Mouse (Mus musculus) heart, embryonic 12.5 days (tissue): ENCODE measurements around the gene Ehmt1. TPM values are rescaled to one million over a fixed set of nuclear protein-coding genes. Genes with fewer than 3 reads are reported as not detected.
"Not testable (repeated sequence)": the region's sequence is repeated elsewhere in the genome, so short reads cannot be mapped to it uniquely, and the experiment has no call there.

Experiments used
- ATAC-seq: fragments of 200-750 bp; cut with Nextera tagmentation; 2 replicates; pipeline ENCODE4 v1.8.0; 2017; ENCODE audit warnings: moderate TSS enrichment, moderate library complexity; ENCODE audit not compliant: insufficient number of reproducible peaks, low FRiP score
- H3K27ac ChIP-seq: fragments of 300-500 bp; sonication (generic); 2 replicates; pipeline ENCODE4 v1.5.1; 2016; ENCODE audit warnings: mild to moderate bottlenecking, moderate library complexity; ENCODE audit not compliant: poor library complexity, severe bottlenecking
- H3K27me3 ChIP-seq: fragments of 300-500 bp; sonication (generic); replicated peaks from 2 replicates; pipeline ENCODE4 v1.6.1; 2016; ENCODE audit warnings: mild to moderate bottlenecking, moderate library complexity
- H3K36me3 ChIP-seq: fragments of 300-500 bp; sonication (generic); 2 replicates; pipeline ENCODE4 v1.6.1; 2016; ENCODE audit warnings: mild to moderate bottlenecking, moderate library complexity
- H3K4me1 ChIP-seq: fragments of 300-500 bp; sonication (generic); replicated peaks from 2 replicates; pipeline ENCODE4 v1.6.1; 2016; ENCODE audit warnings: mild to moderate bottlenecking
- H3K4me2 ChIP-seq: fragments of 300-500 bp; sonication (generic); 2 replicates; pipeline ENCODE4 v1.6.1; 2016; ENCODE audit warnings: mild to moderate bottlenecking, moderate library complexity
- H3K4me3 ChIP-seq: fragments of 300-500 bp; sonication (generic); 2 replicates; pipeline ENCODE4 v1.5.1; 2016; ENCODE audit warnings: mild to moderate bottlenecking
- H3K9ac ChIP-seq: fragments of 300-500 bp; sonication (generic); 2 replicates; pipeline ENCODE4 v1.6.1; 2016; ENCODE audit warnings: mild to moderate bottlenecking, moderate library complexity
- H3K9me3 ChIP-seq: fragments of 300-500 bp; sonication (generic); replicated peaks from 2 replicates; pipeline ENCODE4 v1.6.1; 2016; ENCODE audit warnings: mild to moderate bottlenecking, moderate library complexity
- WGBS: fragments of 180-500 bp; shearing (Covaris S2); methylation state at CpG from one replicate; pipeline ENCODE4 v1.1.7; 2016; 5-methylcytosine and 5-hydroxymethylcytosine counted together
- polyA plus RNA-seq: library from polyadenylated mRNA; unstranded; fragments of >200 nt; fragmentation: Nextera tagmentation; extraction: Ambion mirVana; gene quantifications from 2 replicates; pipeline ENCODE4 v1.2.1, GENCODE M21; 2016

The Ehmt1 gene
- 61.8 and 62.0 TPM in 2 replicates for polyA plus RNA-seq

DNA sequence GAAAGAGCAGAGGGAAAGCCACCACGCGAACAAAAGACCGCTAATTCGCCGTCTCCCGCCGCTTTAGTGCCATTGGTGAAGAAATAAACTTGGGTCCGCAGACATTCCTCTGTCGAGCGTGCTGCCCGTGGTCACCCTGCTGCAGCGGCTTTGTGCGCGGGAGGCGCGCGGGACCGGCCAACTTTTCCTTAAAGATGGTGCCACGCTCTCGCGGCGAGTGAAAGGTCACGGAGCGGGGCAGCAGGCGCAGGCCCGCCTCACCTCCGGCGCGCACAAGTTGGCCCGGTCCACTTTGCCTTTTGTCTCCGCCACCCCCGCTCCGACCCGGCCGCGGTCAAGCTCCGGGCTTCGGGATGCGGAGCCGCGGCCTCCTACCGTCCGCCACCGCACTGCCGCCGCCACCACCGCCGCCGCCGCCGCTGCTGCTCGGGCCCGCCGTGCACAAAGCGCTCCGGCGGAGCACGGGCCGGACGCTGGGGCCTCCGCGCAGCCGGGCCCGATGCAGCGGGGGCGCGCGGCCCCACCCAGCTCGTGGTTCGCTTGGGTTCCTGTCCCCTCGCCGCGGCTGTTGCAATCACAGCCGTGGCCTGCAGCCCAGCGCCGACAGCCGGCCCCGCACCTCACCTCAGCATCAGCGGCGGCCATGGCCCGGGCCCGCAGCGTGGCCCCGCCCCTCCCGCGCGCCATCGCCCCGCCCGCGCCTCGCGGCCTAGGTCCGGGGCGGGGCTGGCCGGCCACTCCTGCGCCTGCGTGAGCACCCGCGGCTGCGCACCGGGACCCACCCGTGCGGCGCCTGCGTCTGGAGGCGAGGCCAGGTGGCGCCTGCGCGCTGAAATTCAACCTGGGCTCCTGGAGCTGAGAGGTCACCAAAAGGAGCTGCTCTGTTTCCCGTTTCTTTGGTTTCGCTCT lies at the start of gene Ehmt1:
Gene Ehmt1, minus strand, starts transcription at position 685 of the 909 bp plus-strand sequence.
- Histone ChIP-seq H3K4me3 (peak within 1 kb of the TSS; percentile 85), H3K36me3 (no peaks in the 10 kb centered on the region), H3K27ac (peak within 1 kb of the TSS; percentile 90), H3K9me3 (no peaks in the 10 kb centered on the region), H3K9ac (peak within 1 kb of the TSS; percentile 96), H3K4me2 (peak within 1 kb of the TSS; percentile 67), H3K27me3 (no peaks in the 10 kb centered on the region), H3K4me1 (peaks cover 11% of the 10 kb centered on the region)
- ATAC-seq: peak; percentile 99
- under 1% methylated on average over 93 of the region's 112 CpGs for WGBS

DNA sequence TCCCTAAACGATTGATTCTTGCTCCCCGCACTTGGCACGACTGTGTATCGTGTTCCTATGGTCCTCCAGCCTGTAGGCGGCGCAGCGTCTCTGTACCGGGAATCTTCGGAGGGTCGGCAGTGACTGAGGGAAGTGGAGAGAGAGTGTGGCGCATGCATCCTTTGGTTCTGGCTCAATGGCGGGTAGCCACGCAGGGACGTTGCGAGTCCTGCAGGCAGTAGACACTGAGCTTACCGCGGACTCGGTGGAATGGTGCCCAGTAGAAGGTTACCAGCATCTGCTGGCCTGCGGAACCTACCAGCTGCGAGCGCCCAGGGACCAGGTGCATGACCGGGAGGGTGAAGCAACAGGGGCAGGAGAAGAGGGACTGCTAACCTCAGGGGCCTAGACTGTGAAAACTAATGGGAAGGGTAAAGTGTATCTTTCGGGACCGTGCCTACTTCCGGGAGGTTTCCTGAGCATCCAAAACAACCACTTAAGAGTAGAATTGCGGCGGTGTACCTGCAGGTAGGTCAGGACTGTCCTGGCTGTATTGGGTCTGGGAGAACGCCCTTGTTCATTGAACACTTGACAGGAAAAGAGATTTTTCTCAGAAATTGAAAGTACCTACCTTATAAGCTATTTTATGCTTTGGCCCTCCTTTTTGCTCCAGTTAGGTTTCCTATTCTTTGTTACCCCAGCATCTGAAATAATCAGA lies 43.0 kb upstream of the Ehmt1 start, which contains the start of gene Dph7:
Gene Dph7, plus strand, starts transcription at position 97 of the 697 bp plus-strand sequence.
- no peaks in the 10 kb centered on the region for H3K9me3 ChIP-seq
- 1% methylated on average over 28 of the region's 28 CpGs for WGBS
- peak within 1 kb of the TSS; percentile 98 for H3K4me3 ChIP-seq
- H3K9ac ChIP-seq: peak within 1 kb of the TSS; percentile 93
- peak; percentile 81 for ATAC-seq
- peak within 1 kb of the TSS; percentile 82 for H3K4me2 ChIP-seq
- H3K27me3 ChIP-seq: no peaks in the 10 kb centered on the region
- peaks cover 52% of the 10 kb centered on the region for H3K36me3 ChIP-seq
- H3K4me1 ChIP-seq: peaks cover 8% of the 10 kb centered on the region
- H3K27ac ChIP-seq: no peak within 1 kb of the TSS

GRCm38 (mm10) chr2:24960910-24961309 lies 41.5 kb upstream of the Ehmt1 start:
- no peaks in the 10 kb centered on the region for H3K9me3 ChIP-seq
- WGBS: 39% methylated on average over 3 of the region's 3 CpGs
- peaks cover 56% of the 10 kb centered on the region for H3K36me3 ChIP-seq
- H3K27me3 ChIP-seq: no peaks in the 10 kb centered on the region
- H3K4me3 ChIP-seq: no peak overlapping the region
- no peak overlapping the region for H3K9ac ChIP-seq
- peaks cover 8% of the 10 kb centered on the region for H3K4me1 ChIP-seq
- no peak overlapping the region for H3K4me2 ChIP-seq
- H3K27ac ChIP-seq: no peak overlapping the region
- ATAC-seq: no peak

DNA sequence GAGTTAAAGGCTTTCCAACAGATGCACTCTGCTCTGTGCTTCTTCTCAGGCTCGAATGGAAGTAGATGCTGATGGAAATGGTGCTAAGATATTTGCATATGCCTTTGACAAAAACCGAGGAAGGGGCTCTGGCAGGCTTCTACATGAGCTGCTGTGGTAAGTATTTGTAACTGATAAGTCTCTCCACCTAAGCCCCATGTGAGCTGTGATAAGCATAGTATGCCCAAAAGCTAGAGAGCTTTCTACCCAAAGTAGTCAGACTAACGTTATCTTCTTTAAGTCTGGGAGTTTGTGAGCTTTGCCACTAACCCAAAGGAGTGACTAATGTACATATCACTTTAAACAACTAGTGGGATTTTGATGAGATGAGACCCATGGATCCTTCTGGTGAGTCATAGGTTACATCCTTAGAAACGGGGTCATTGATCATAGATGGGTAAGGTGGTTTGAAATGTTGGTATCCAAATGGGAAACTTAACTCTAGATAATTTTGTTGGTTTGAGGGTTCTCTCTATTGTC lies 33.2 kb upstream of the Ehmt1 start:
- H3K36me3 ChIP-seq: peaks cover 57% of the 10 kb centered on the region
- H3K9ac ChIP-seq: no peak overlapping the region
- ATAC-seq: no peak
- H3K27ac ChIP-seq: no peak overlapping the region
- H3K4me2 ChIP-seq: no peak overlapping the region
- peaks cover 4% of the 10 kb centered on the region for H3K27me3 ChIP-seq
- no peaks in the 10 kb centered on the region for H3K9me3 ChIP-seq
- H3K4me3 ChIP-seq: no peak overlapping the region
- 75% methylated on average over 4 of the region's 4 CpGs for WGBS
- H3K4me1 ChIP-seq: peaks cover 15% of the 10 kb centered on the region

DNA sequence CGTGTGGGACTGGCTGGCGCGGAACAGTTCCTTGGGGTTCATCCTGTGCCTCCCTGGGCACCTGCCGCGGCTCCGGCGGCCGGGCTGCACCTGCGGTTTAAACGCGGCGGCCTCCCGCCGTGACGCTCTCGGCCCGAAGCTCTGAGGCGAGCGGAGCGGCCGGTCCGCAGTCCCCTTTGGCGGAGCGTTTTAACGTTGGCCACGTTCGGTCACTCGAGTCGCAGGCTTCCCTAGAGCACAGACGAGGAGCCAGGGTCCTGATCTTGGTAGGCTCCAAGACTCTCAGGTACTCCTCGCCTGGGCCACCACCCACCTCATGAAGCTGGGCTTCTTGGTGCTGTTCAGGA lies 30.7 kb upstream of the Ehmt1 start:
- WGBS: under 1% methylated on average over 31 of the region's 31 CpGs
- Histone ChIP-seq H3K4me1 (peaks cover 15% of the 10 kb centered on the region), H3K36me3 (peaks cover 36% of the 10 kb centered on the region), H3K27ac (no peak overlapping the region), H3K4me3 (peak overlapping the region; percentile 92), H3K9ac (peak overlapping the region; percentile 95), H3K9me3 (no peaks in the 10 kb centered on the region), H3K27me3 (peaks cover 4% of the 10 kb centered on the region), H3K4me2 (peak overlapping the region; percentile 94)
- ATAC-seq: no peak; the same call in 1 of the 2 replicates

DNA sequence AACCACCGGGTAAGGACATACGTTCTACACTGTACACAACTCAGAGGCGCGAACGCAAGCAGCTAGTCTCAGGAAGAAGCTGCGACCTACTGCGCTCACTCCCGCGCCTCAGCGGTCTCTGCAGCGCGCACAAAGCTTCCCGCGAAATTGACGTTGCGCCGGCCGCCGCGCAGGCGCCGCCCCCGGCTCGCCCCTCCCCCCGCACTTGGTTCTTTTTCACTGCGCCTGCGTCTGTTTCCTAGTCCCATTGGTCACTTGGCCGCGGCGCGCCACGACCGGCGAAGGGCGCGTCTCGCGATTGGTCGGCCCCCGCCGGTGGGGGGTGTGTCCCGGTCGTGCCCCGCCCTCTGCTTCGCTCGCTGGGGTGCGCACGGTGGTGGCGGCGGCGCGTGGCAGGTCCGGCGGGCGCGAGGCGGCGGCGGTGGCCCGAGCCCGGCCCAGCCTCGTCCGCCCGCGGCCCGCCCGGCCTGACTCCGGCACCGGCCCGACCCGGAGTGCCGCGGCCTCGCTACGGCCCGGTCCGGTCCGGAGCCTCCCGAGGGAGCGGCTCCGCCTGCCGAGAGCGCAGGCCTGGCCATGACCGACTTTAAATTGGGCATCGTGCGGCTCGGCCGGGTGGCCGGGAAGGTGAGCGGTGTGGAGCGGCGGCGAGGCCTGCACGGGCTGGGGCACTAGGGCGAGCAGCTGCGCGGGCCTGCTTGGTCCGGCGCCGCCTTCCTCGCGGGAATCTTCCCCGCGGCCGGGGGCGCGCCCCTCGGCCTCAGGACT lies 30.2 kb upstream of the Ehmt1 start, which contains the start of gene Zmynd19:
Gene Zmynd19, plus strand, starts transcription at position 372 of the 768 bp plus-strand sequence.
- under 1% methylated on average over 104 of the region's 108 CpGs for WGBS
- H3K4me1 ChIP-seq: peaks cover 15% of the 10 kb centered on the region
- H3K27ac ChIP-seq: no peak within 1 kb of the TSS
- peak within 1 kb of the TSS; percentile 94 for H3K4me2 ChIP-seq
- H3K27me3 ChIP-seq: peaks cover 4% of the 10 kb centered on the region
- peak; percentile 100 for ATAC-seq
- peak within 1 kb of the TSS; percentile 92 for H3K4me3 ChIP-seq
- H3K36me3 ChIP-seq: peaks cover 30% of the 10 kb centered on the region
- H3K9ac ChIP-seq: peak within 1 kb of the TSS; percentile 95
- H3K9me3 ChIP-seq: no peaks in the 10 kb centered on the region

DNA sequence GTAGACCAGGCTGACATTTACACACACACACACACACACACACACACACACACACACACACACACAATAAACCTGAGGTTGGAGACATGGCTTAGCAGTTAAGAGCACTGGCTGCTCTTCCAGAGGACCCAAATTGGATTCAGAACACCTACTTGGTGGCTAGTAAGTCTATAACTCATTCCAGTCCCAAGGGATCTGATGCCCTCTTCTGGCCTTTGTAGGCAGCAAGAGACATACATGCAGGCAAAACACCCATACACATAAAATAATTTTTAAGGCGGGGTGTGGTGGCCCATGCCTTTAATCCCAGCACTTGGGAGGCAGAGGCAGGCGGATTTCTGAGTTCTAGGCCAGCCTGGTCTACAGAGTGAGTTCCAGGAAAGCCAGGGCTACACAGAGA lies 24.9 kb upstream of the Ehmt1 start:
- not testable (repeated sequence) for H3K9me3 ChIP-seq, ATAC-seq, H3K4me3 ChIP-seq, H3K4me2 ChIP-seq, H3K27me3 ChIP-seq, H3K27ac ChIP-seq, H3K4me1 ChIP-seq, H3K36me3 ChIP-seq, H3K9ac ChIP-seq
- WGBS: 36% methylated on average over 2 of the region's 2 CpGs

GRCm38 (mm10) chr2:24942092-24942491 lies 22.7 kb upstream of the Ehmt1 start:
- 66% methylated on average over 4 of the region's 4 CpGs for WGBS
- Histone ChIP-seq H3K36me3 (no peaks in the 10 kb centered on the region), H3K9ac (no peak overlapping the region), H3K27ac (no peak overlapping the region), H3K9me3 (no peaks in the 10 kb centered on the region), H3K4me1 (no peaks in the 10 kb centered on the region), H3K4me3 (no peak overlapping the region), H3K4me2 (no peak overlapping the region), H3K27me3 (peaks cover 13% of the 10 kb centered on the region; the same call in 1 of the 2 replicates)
- ATAC-seq: no peak

GRCm38 (mm10) chr2:24935057-24935796 lies 15.8 kb upstream of the Ehmt1 start, which contains the start of gene Arrdc1:
TSS of gene Arrdc1 (minus strand) at chr2:24935252.
- under 1% methylated on average over 48 of the region's 49 CpGs for WGBS
- Histone ChIP-seq H3K4me1 (peaks cover 11% of the 10 kb centered on the region), H3K4me2 (peak within 1 kb of the TSS; percentile 94), H3K36me3 (no peaks in the 10 kb centered on the region), H3K4me3 (peak within 1 kb of the TSS; percentile 64), H3K27me3 (peaks cover 13% of the 10 kb centered on the region; the same call in 1 of the 2 replicates), H3K9me3 (no peaks in the 10 kb centered on the region), H3K27ac (no peak within 1 kb of the TSS), H3K9ac (peak within 1 kb of the TSS; percentile 71)
- peak; percentile 95 for ATAC-seq

GRCm38 (mm10) chr2:24934441-24934963 lies 15.1 kb upstream of the Ehmt1 start:
- peak; percentile 68 for ATAC-seq
- H3K27ac ChIP-seq: no peak overlapping the region
- WGBS: 6% methylated on average over 19 of the region's 19 CpGs

More at GRCm38 (mm10) chr2:24934441-24934963, 15.1 kb upstream of the Ehmt1 start:
- H3K4me2 ChIP-seq: peak overlapping the region; percentile 94
- H3K4me1 ChIP-seq: peaks cover 11% of the 10 kb centered on the region
- no peaks in the 10 kb centered on the region for H3K9me3 ChIP-seq
- H3K27me3 ChIP-seq: peaks cover 9% of the 10 kb centered on the region
- H3K36me3 ChIP-seq: no peaks in the 10 kb centered on the region
- peak overlapping the region; percentile 71 for H3K9ac ChIP-seq
- peak overlapping the region; percentile 64 for H3K4me3 ChIP-seq
